Mouse (Mus musculus): Measurements from ENCODE around the gene Gpatch2l. TPM values are rescaled to one million over a fixed set of nuclear protein-coding genes. Genes with fewer than 3 reads are reported as not detected.
A peak's percentile ranks its signal among the peaks of the same experiment; 100 is the strongest.

Gene Gpatch2l
- polyA plus RNA-seq, 1 experiment from 2014 or later, result 16.8 TPM

- ATAC-seq (ENCODE audit: low read depth), result no peak
- H3K36me3 ChIP-seq (ENCODE audit: control insufficient read depth, insufficient read depth, low read length), result no peaks in the 10 kb centered on the region
- peaks cover 15% of the 10 kb centered on the region for H3K27me3 ChIP-seq (ENCODE audit: control insufficient read depth, insufficient read depth, low read depth, low read length)
- H3K9ac ChIP-seq (ENCODE audit: low read length), result no peak overlapping the region; the same call in 1 of the 2 replicates
- peak overlapping the region; percentile 54 for H3K4me2 ChIP-seq (ENCODE audit: low read depth, low read length)
- no peaks in the 10 kb centered on the region for H3K9me3 ChIP-seq (ENCODE audit: control insufficient read depth, low read length)
- WGBS, result 6% methylated on average over 37 of the region's 38 CpGs
- H3K4me3 ChIP-seq (ENCODE audit: low read length), result peak overlapping the region; percentile 37
- peaks cover 4% of the 10 kb centered on the region; the same call in 1 of the 2 replicates for H3K4me1 ChIP-seq (replicated peaks; ENCODE audit: control insufficient read depth, insufficient read depth, low read length)
- H3K27ac ChIP-seq (ENCODE audit: low read length), result no peak overlapping the region
Observed at GRCm38 (mm10) chr12:86220200-86221021, 21.2 kb upstream of the Gpatch2l start.

- no peak overlapping the region for H3K9ac ChIP-seq (ENCODE audit: low read length)
- peaks cover 4% of the 10 kb centered on the region; the same call in 1 of the 2 replicates for H3K4me1 ChIP-seq (replicated peaks; ENCODE audit: control insufficient read depth, insufficient read depth, low read length)
- H3K4me3 ChIP-seq (ENCODE audit: low read length), result no peak overlapping the region
- H3K27ac ChIP-seq (ENCODE audit: low read length), result no peak overlapping the region
- 40% methylated on average over 16 of the region's 16 CpGs for WGBS
- peaks cover 12% of the 10 kb centered on the region for H3K27me3 ChIP-seq (ENCODE audit: control insufficient read depth, insufficient read depth, low read depth, low read length)
- H3K36me3 ChIP-seq (ENCODE audit: control insufficient read depth, insufficient read depth, low read length), result no peaks in the 10 kb centered on the region
- H3K9me3 ChIP-seq (ENCODE audit: control insufficient read depth, low read length), result no peaks in the 10 kb centered on the region
- ATAC-seq (ENCODE audit: low read depth), result no peak
- peak overlapping the region; percentile 54 for H3K4me2 ChIP-seq (ENCODE audit: low read depth, low read length)
Observed at GRCm38 (mm10) chr12:86221074-86221703, 20.5 kb upstream of the Gpatch2l start.

GRCm38 (mm10) chr12:86234295-86234694 is 7.4 kb upstream of the Gpatch2l start:
- Histone ChIP-seq H3K4me3 (ENCODE audit: low read length) (no peak overlapping the region), H3K4me1 (replicated peaks; ENCODE audit: control insufficient read depth, insufficient read depth, low read length) (no peaks in the 10 kb centered on the region), H3K4me2 (ENCODE audit: low read depth, low read length) (no peak overlapping the region), H3K9me3 (ENCODE audit: control insufficient read depth, low read length) (no peaks in the 10 kb centered on the region), H3K27ac (ENCODE audit: low read length) (no peak overlapping the region), H3K27me3 (ENCODE audit: control insufficient read depth, insufficient read depth, low read depth, low read length) (no peaks in the 10 kb centered on the region), H3K9ac (ENCODE audit: low read length) (no peak overlapping the region), H3K36me3 (ENCODE audit: control insufficient read depth, insufficient read depth, low read length) (no peaks in the 10 kb centered on the region)
- ATAC-seq (ENCODE audit: low read depth), result no peak
- WGBS, result 32% methylated on average over 4 of the region's 4 CpGs

GRCm38 (mm10) chr12:86238736-86239135 is 2.9 kb upstream of the Gpatch2l start:
- Histone ChIP-seq H3K27ac (ENCODE audit: low read length) (no peak overlapping the region), H3K4me3 (ENCODE audit: low read length) (no peak overlapping the region), H3K9ac (ENCODE audit: low read length) (no peak overlapping the region), H3K36me3 (ENCODE audit: control insufficient read depth, insufficient read depth, low read length) (no peaks in the 10 kb centered on the region), H3K4me2 (ENCODE audit: low read depth, low read length) (no peak overlapping the region), H3K27me3 (ENCODE audit: control insufficient read depth, insufficient read depth, low read depth, low read length) (no peaks in the 10 kb centered on the region), H3K9me3 (ENCODE audit: control insufficient read depth, low read length) (no peaks in the 10 kb centered on the region), H3K4me1 (replicated peaks; ENCODE audit: control insufficient read depth, insufficient read depth, low read length) (peaks cover 5% of the 10 kb centered on the region)
- WGBS, result 59% methylated on average over 2 of the region's 2 CpGs
- ATAC-seq (ENCODE audit: low read depth), result no peak

GRCm38 (mm10) chr12:86242563-86242962 is 905 bp downstream of the Gpatch2l start:
- ATAC-seq (ENCODE audit: low read depth), result no peak
- peak overlapping the region; percentile 82 for H3K9ac ChIP-seq (ENCODE audit: low read length)
- H3K27me3 ChIP-seq (ENCODE audit: control insufficient read depth, insufficient read depth, low read depth, low read length), result no peaks in the 10 kb centered on the region
- WGBS, result 10% methylated on average over 7 of the region's 7 CpGs
- H3K4me2 ChIP-seq (ENCODE audit: low read depth, low read length), result peak overlapping the region; percentile 81
- H3K9me3 ChIP-seq (ENCODE audit: control insufficient read depth, low read length), result no peaks in the 10 kb centered on the region
- peaks cover 13% of the 10 kb centered on the region; the same call in 1 of the 2 replicates for H3K36me3 ChIP-seq (ENCODE audit: control insufficient read depth, insufficient read depth, low read length)
- no peak overlapping the region for H3K27ac ChIP-seq (ENCODE audit: low read length)
- peaks cover 7% of the 10 kb centered on the region for H3K4me1 ChIP-seq (replicated peaks; ENCODE audit: control insufficient read depth, insufficient read depth, low read length)
- H3K4me3 ChIP-seq (ENCODE audit: low read length), result peak overlapping the region; percentile 85

GRCm38 (mm10) chr12:86243936-86244335 is 2.3 kb downstream of the Gpatch2l start:
- peaks cover 7% of the 10 kb centered on the region for H3K4me1 ChIP-seq (replicated peaks; ENCODE audit: control insufficient read depth, insufficient read depth, low read length)
- H3K36me3 ChIP-seq (ENCODE audit: control insufficient read depth, insufficient read depth, low read length), result peaks cover 13% of the 10 kb centered on the region; the same call in 1 of the 2 replicates
- no peak overlapping the region for H3K9ac ChIP-seq (ENCODE audit: low read length)
- H3K9me3 ChIP-seq (ENCODE audit: control insufficient read depth, low read length), result no peaks in the 10 kb centered on the region
- no peak for ATAC-seq (ENCODE audit: low read depth)
- no peaks in the 10 kb centered on the region for H3K27me3 ChIP-seq (ENCODE audit: control insufficient read depth, insufficient read depth, low read depth, low read length)
- no peak overlapping the region for H3K4me2 ChIP-seq (ENCODE audit: low read depth, low read length)
- 89% methylated on average over 17 of the region's 17 CpGs for WGBS
- H3K27ac ChIP-seq (ENCODE audit: low read length), result no peak overlapping the region
- no peak overlapping the region for H3K4me3 ChIP-seq (ENCODE audit: low read length)

- no peak overlapping the region for H3K4me3 ChIP-seq (ENCODE audit: low read length)
- H3K9ac ChIP-seq (ENCODE audit: low read length), result no peak overlapping the region
- peaks cover under 1% of the 10 kb centered on the region; the same call in 1 of the 2 replicates for H3K4me1 ChIP-seq (replicated peaks; ENCODE audit: control insufficient read depth, insufficient read depth, low read length)
- H3K27ac ChIP-seq (ENCODE audit: low read length), result no peak overlapping the region
- peaks cover 3% of the 10 kb centered on the region; the same call in 1 of the 2 replicates for H3K36me3 ChIP-seq (ENCODE audit: control insufficient read depth, insufficient read depth, low read length)
- 42% methylated on average over 4 of the region's 4 CpGs for WGBS
- no peak overlapping the region for H3K4me2 ChIP-seq (ENCODE audit: low read depth, low read length)
- no peaks in the 10 kb centered on the region for H3K9me3 ChIP-seq (ENCODE audit: control insufficient read depth, low read length)
- ATAC-seq (ENCODE audit: low read depth), result no peak
- H3K27me3 ChIP-seq (ENCODE audit: control insufficient read depth, insufficient read depth, low read depth, low read length), result no peaks in the 10 kb centered on the region
Observed at GRCm38 (mm10) chr12:86250183-86250582, 8.5 kb downstream of the Gpatch2l start.

GRCm38 (mm10) chr12:86254910-86255309 is 13.3 kb downstream of the Gpatch2l start:
- H3K9ac ChIP-seq (ENCODE audit: low read length), result no peak overlapping the region
- H3K27me3 ChIP-seq (ENCODE audit: control insufficient read depth, insufficient read depth, low read depth, low read length), result no peaks in the 10 kb centered on the region
- H3K4me2 ChIP-seq (ENCODE audit: low read depth, low read length), result no peak overlapping the region
- H3K27ac ChIP-seq (ENCODE audit: low read length), result no peak overlapping the region
- H3K4me1 ChIP-seq (replicated peaks; ENCODE audit: control insufficient read depth, insufficient read depth, low read length), result no peaks in the 10 kb centered on the region
- 84% methylated on average over 7 of the region's 7 CpGs for WGBS
- ATAC-seq (ENCODE audit: low read depth), result no peak
- no peak overlapping the region for H3K4me3 ChIP-seq (ENCODE audit: low read length)
- H3K36me3 ChIP-seq (ENCODE audit: control insufficient read depth, insufficient read depth, low read length), result 0 out of 2 replicates have a peak, but pooled peaks cover 2% of the 10 kb centered on the region
- no peaks in the 10 kb centered on the region for H3K9me3 ChIP-seq (ENCODE audit: control insufficient read depth, low read length)

GRCm38 (mm10) chr12:86271626-86272025 is 30.0 kb downstream of the Gpatch2l start:
- H3K4me1 ChIP-seq (replicated peaks; ENCODE audit: control insufficient read depth, insufficient read depth, low read length), result no peaks in the 10 kb centered on the region
- H3K9ac ChIP-seq (ENCODE audit: low read length), result no peak overlapping the region
- no peak overlapping the region for H3K27ac ChIP-seq (ENCODE audit: low read length)
- 0 out of 2 replicates have a peak, but pooled peaks cover 5% of the 10 kb centered on the region for H3K36me3 ChIP-seq (ENCODE audit: control insufficient read depth, insufficient read depth, low read length)
- H3K27me3 ChIP-seq (ENCODE audit: control insufficient read depth, insufficient read depth, low read depth, low read length), result no peaks in the 10 kb centered on the region
- WGBS, result 77% methylated on average over 9 of the region's 9 CpGs
- H3K4me3 ChIP-seq (ENCODE audit: low read length), result no peak overlapping the region
- no peak overlapping the region for H3K4me2 ChIP-seq (ENCODE audit: low read depth, low read length)
- no peaks in the 10 kb centered on the region for H3K9me3 ChIP-seq (ENCODE audit: control insufficient read depth, low read length)
- no peak for ATAC-seq (ENCODE audit: low read depth)
